24 mouse cellular contexts compared by ENCODE assay signal in the genomic region with DNA sequence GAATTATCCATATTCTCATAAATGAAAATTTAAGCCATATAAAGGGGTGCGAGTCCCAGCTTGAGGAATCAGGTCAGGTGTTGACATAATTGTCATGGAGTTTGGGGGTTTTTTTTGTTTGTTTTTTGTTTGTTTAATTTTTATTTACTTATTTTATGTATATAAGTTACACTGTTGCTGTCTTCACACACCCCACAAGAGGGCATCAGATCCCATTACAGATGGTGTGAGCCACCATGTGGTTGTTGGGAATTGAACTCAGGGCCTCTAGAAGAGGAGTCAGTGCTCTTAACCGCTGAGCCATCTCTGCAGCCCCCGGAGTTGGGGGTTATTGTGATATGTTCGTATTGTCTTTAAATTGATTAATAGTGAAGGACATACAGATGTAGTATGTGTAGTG. TPM values are rescaled to one million over a fixed set of nuclear protein-coding genes. Genes with fewer than 3 reads are reported as not detected.
DNase-seq lines count a peak whose midpoint lies in the region; ATAC-seq and TF ChIP-seq lines count a peak whose summit lies in the region.
"Had no signal": no experiment of that assay in that cellular context is flagged by ENCODE, and none has a peak within 500 bp of the region (broad histone marks: within the 10 kb centered on the region; RNA-seq: fewer than 3 reads in every experiment).

No protein-coding gene starts in this region.

- no peak for ATAC-seq in CD4-positive, CD25-positive, alpha-beta regulatory T cell, adult 4 months
- no peak for ATAC-seq in kidney, embryonic 15.5 days (replicated peaks; ENCODE audit: low FRiP score)
- ATAC-seq in liver, postnatal 0 days: no peak
- ATAC-seq: forebrain, embryonic 15.5 days had no signal

- H3K4me3 ChIP-seq in kidney, adult 2 months (ENCODE audit: insufficient read depth, low read depth, low read length): no peak overlapping the region
- H3K4me3 ChIP-seq in kidney, embryonic 15.5 days (replicated peaks): no peak overlapping the region
- H3K4me3 ChIP-seq in liver, postnatal 0 days (ENCODE audit: low read depth, low read length): no peak overlapping the region
- H3K4me3 ChIP-seq: embryonic facial prominence, embryonic 13.5 days; forebrain, embryonic 10.5 days; forebrain, embryonic 15.5 days; liver, embryonic 15.5 days; stomach, embryonic 15.5 days had no signal

- peak; percentile 14 for DNase-seq in CD4-positive, CD25-positive, alpha-beta regulatory T cell, adult 2 months (ENCODE audit: low read depth, low spot score)
- no peak for DNase-seq in kidney, adult 2 months
- no peak for DNase-seq in liver, postnatal 0 days
- no peak for DNase-seq in liver
- peak; percentile 31 for DNase-seq in A20 (ENCODE audit: low read depth, low spot score)
- DNase-seq in embryo, embryonic 10 days (ENCODE audit: low spot score): no peak
- DNase-seq: adrenal gland, postnatal 10 days; cerebellum, adult 9-10 months; cerebellum, postnatal 36 days; gastrocnemius, postnatal 36 days; heart, adult 18-20 months; kidney, adult 11 months; left cerebral cortex, postnatal 4 days; midbrain, embryonic 14.5 days; right cerebral cortex, postnatal 25 days; thymus, postnatal 14 days had no signal

- no peaks in the 10 kb centered on the region for H3K27me3 ChIP-seq in kidney, adult 2 months (replicated peaks; ENCODE audit: control insufficient read depth, insufficient read depth, low read length)
- H3K27me3 ChIP-seq in kidney, embryonic 15.5 days: no peaks in the 10 kb centered on the region
- H3K27me3 ChIP-seq in liver, postnatal 0 days (ENCODE audit: insufficient read depth, low read length): no peaks in the 10 kb centered on the region
- H3K27me3 ChIP-seq: CH12.LX; embryonic facial prominence, embryonic 13.5 days; forebrain, embryonic 15.5 days; liver, embryonic 15.5 days; stomach, embryonic 15.5 days had no signal

- no peak overlapping the region for H3K27ac ChIP-seq in kidney, adult 2 months (ENCODE audit: insufficient read depth, low read depth, low read length)
- no peak overlapping the region for H3K27ac ChIP-seq in kidney, embryonic 15.5 days
- H3K27ac ChIP-seq in liver, postnatal 0 days (ENCODE audit: low read depth): no peak overlapping the region
- H3K27ac ChIP-seq: embryonic facial prominence, embryonic 13.5 days; forebrain, embryonic 10.5 days; forebrain, embryonic 15.5 days; liver, embryonic 15.5 days; stomach, embryonic 15.5 days had no signal

- no peak overlapping the region for H3K4me2 ChIP-seq in kidney, embryonic 15.5 days
- H3K4me2 ChIP-seq in liver, postnatal 0 days (ENCODE audit: low read depth, low read length): no peak overlapping the region
- H3K4me2 ChIP-seq: embryonic facial prominence, embryonic 13.5 days; forebrain, embryonic 15.5 days; liver, embryonic 15.5 days; stomach, embryonic 15.5 days had no signal

- no peaks in the 10 kb centered on the region for H3K9me3 ChIP-seq in kidney, embryonic 15.5 days (replicated peaks)
- no peaks in the 10 kb centered on the region for H3K9me3 ChIP-seq in liver, postnatal 0 days (ENCODE audit: low read length)
- H3K9me3 ChIP-seq: embryonic facial prominence, embryonic 13.5 days; forebrain, embryonic 10.5 days; forebrain, embryonic 15.5 days; liver, embryonic 15.5 days; stomach, embryonic 15.5 days had no signal

- H3K4me1 ChIP-seq in kidney, adult 2 months (ENCODE audit: control insufficient read depth, insufficient read depth, low read length): peaks cover under 1% of the 10 kb centered on the region; the same call in 1 of the 2 replicates
- H3K4me1 ChIP-seq in kidney, embryonic 15.5 days: no peaks in the 10 kb centered on the region
- H3K4me1 ChIP-seq in liver, postnatal 0 days (ENCODE audit: insufficient read depth): no peaks in the 10 kb centered on the region
- H3K4me1 ChIP-seq: embryonic facial prominence, embryonic 13.5 days; forebrain, embryonic 10.5 days; forebrain, embryonic 15.5 days; liver, embryonic 15.5 days; stomach, embryonic 15.5 days had no signal

- no peak for TF ChIP-seq EP300 in liver, postnatal 0 days (IDR thresholded peaks at IDR 0.05; ENCODE audit: low read depth)

- TF ChIP-seq POLR2A in kidney, adult 2 months (IDR thresholded peaks at IDR 0.05; ENCODE audit: low read depth, low read length): no peak

- peaks cover 5% of the 10 kb centered on the region for H3K36me3 ChIP-seq in kidney, adult 2 months (ENCODE audit: control insufficient read depth, insufficient read depth, low read length)
- H3K36me3 ChIP-seq in kidney, embryonic 15.5 days: peaks cover 93% of the 10 kb centered on the region
- H3K36me3 ChIP-seq in liver, postnatal 0 days (replicated peaks; ENCODE audit: insufficient read depth, low read length): peaks cover 64% of the 10 kb centered on the region

- 93% methylated on average over 4 of the region's 4 CpGs for WGBS in kidney, adult 2 months
- 95% methylated on average over 4 of the region's 4 CpGs for WGBS in kidney, embryonic 15.5 days
- 94% methylated on average over 4 of the region's 4 CpGs for WGBS in liver, postnatal 0 days (ENCODE audit: insufficient replicate concordance)

- no peak overlapping the region for H3K9ac ChIP-seq in kidney, embryonic 15.5 days
- no peak overlapping the region for H3K9ac ChIP-seq in liver, postnatal 0 days (replicated peaks)
- H3K9ac ChIP-seq: embryonic facial prominence, embryonic 13.5 days; forebrain, embryonic 15.5 days; liver, embryonic 15.5 days; stomach, embryonic 15.5 days had no signal

- 0 out of 2 replicates have a peak, but pooled peaks have one; percentile 3 for TF ChIP-seq CTCF in kidney, adult 2 months (conservative IDR thresholded peaks at IDR 0.05; ENCODE audit: insufficient read depth, insufficient read length, low read depth, low read length)
- peak; percentile 29 for TF ChIP-seq CTCF in liver, postnatal 0 days (IDR thresholded peaks at IDR 0.05; ENCODE audit: low read depth)

RNA-seq across cellular contexts. Expression of a gene that starts 15.6 kb away (rescaled TPM):
- polyA plus RNA-seq in CD4-positive, CD25-positive, alpha-beta regulatory T cell, adult 4 months (2017; shearing (Covaris generic)): 10 to 100 TPM; 20.0 to 28.5 TPM
- 21.7 and 23.9 TPM in 2 replicates for polyA plus RNA-seq in kidney, adult 2 months (2012; rRNA removed)
- 83.5 and 84.2 TPM in 2 replicates for polyA plus RNA-seq in kidney, embryonic 15.5 days (2015; fragmentation: Nextera tagmentation; extraction: Ambion mirVana)
- 22.2 and 23.8 TPM in 2 replicates for polyA plus RNA-seq in liver, postnatal 0 days (2015; fragmentation: Nextera tagmentation; extraction: Ambion mirVana)

RNA-seq across cellular contexts. Expression of a gene that starts 21.8 kb away (rescaled TPM):
- polyA plus RNA-seq in CD4-positive, CD25-positive, alpha-beta regulatory T cell, adult 4 months (2017; shearing (Covaris generic)): 10 to 100 TPM; 90.7 to 95.2 TPM
- polyA plus RNA-seq in kidney, adult 2 months (2012; rRNA removed): 322 and 403 TPM in 2 replicates
- polyA plus RNA-seq in kidney, embryonic 15.5 days (2015; fragmentation: Nextera tagmentation; extraction: Ambion mirVana): 55.2 and 59.5 TPM in 2 replicates
- polyA plus RNA-seq in liver, postnatal 0 days (2015; fragmentation: Nextera tagmentation; extraction: Ambion mirVana): 608 and 753 TPM in 2 replicates

Comparison
In these comparisons a context has a peak if more than half of its experiments do, and no peak if none do; other contexts are left out.
1. DNase-seq: peak in CD4-positive, CD25-positive, alpha-beta regulatory T cell, adult 2 months (single experiment) and A20 (single experiment); none in kidney, adult 2 months (single experiment), liver, postnatal 0 days (single experiment), liver (single experiment) and embryo, embryonic 10 days (single experiment).